Mouse (Mus musculus) adrenal gland, postnatal 4 days (tissue): ENCODE results near the gene BC067074. TPM values are rescaled to one million over a fixed set of nuclear protein-coding genes. Genes with fewer than 3 reads are reported as not detected.

Experiments
- total RNA-seq, 2 experiments: library from RNA; stranded (reverse); gene quantifications; 2 replicates each; pipeline ENCODE4 v1.2.3; 2021

BC067074 gene
- total RNA-seq, 2 experiments from 2014 or later = 3.9 to 5.7 TPM

Other genes starting within 250 kb of the BC067074 start
- 10 to 100 TPM; 92.5 to 98.1 TPM for gene Gpx8, start 246.7 kb upstream of the BC067074 start, total RNA-seq
- 1 to 10 TPM in 1 of 2 experiments, under 1 TPM in 1; 0.59 to 1.7 TPM for gene Gzma, start 192.2 kb upstream of the BC067074 start, total RNA-seq
- gene Esm1, start 83.5 kb upstream of the BC067074 start, total RNA-seq = 10 to 100 TPM; 11.7 to 14.6 TPM
- gene Gzmk, start 67.3 kb upstream of the BC067074 start, total RNA-seq = not detected